Mouse (Mus musculus) brain, adult 10 weeks (tissue): ENCODE measurements around the gene Hist1h2ad. TPM values are rescaled to one million over a fixed set of nuclear protein-coding genes. Genes with fewer than 3 reads are reported as not detected.

Experiments used
- polyA plus RNA-seq: library from polyadenylated mRNA; stranded (reverse); fragments of 350-450 nt; fragmentation: Illumina TruSeq; extraction: RNeasy Lipid Tissue Mini Kit (QIAGEN cat#74804); gene quantifications from one replicate; pipeline ENCODE4 v1.2.3, GENCODE M21; 2015; ENCODE audit warnings: low read depth, low replicate concordance

The Hist1h2ad gene
- polyA plus RNA-seq, 1 experiment from 2014 or later = not detected

Other genes with a start within 250 kb of the Hist1h2ad start
- gene Zfp322a, start 205.2 kb upstream of the Hist1h2ad start, polyA plus RNA-seq = 30.7 TPM
- 6.8 TPM for gene Abt1, start 150.5 kb upstream of the Hist1h2ad start, polyA plus RNA-seq
- not detected for gene Btn1a1, start 108.5 kb upstream of the Hist1h2ad start, polyA plus RNA-seq
- 1.8 TPM for gene Btn2a2, start 85.5 kb upstream of the Hist1h2ad start, polyA plus RNA-seq
- 5.4 TPM for gene Hist1h4h, start 43.3 kb upstream of the Hist1h2ad start, polyA plus RNA-seq
- not detected for gene Hist1h2af, start 40.5 kb upstream of the Hist1h2ad start, polyA plus RNA-seq
- not detected for gene Hist1h3g, start 39.0 kb upstream of the Hist1h2ad start, polyA plus RNA-seq
- gene Hist1h2bh, start 31.0 kb upstream of the Hist1h2ad start, polyA plus RNA-seq = 0.37 TPM
- not detected for gene Hist1h3f, start 30.3 kb upstream of the Hist1h2ad start, polyA plus RNA-seq
- gene Hist1h4f, start 22.7 kb upstream of the Hist1h2ad start, polyA plus RNA-seq = not detected
- gene Hist1h1d, start 21.1 kb upstream of the Hist1h2ad start, polyA plus RNA-seq = 0.06 TPM
- gene Hist1h3e, start 12.0 kb upstream of the Hist1h2ad start, polyA plus RNA-seq = not detected
- gene Hist1h2ae, start 3.2 kb upstream of the Hist1h2ad start, polyA plus RNA-seq = not detected
- 3.5 TPM for gene Hist1h2bg, start 3.0 kb upstream of the Hist1h2ad start, polyA plus RNA-seq
- not detected for gene Hist1h2bf, start 185 bp upstream of the Hist1h2ad start, polyA plus RNA-seq
- gene Hist1h3d, start 1.4 kb downstream of the Hist1h2ad start, polyA plus RNA-seq = 0.76 TPM
- not detected for gene Hist1h4d, start 7.2 kb downstream of the Hist1h2ad start, polyA plus RNA-seq
- 6.4 TPM for gene Hist1h2be, start 46.7 kb downstream of the Hist1h2ad start, polyA plus RNA-seq
- gene Hist1h1e, start 48.2 kb downstream of the Hist1h2ad start, polyA plus RNA-seq = 3.1 TPM
- gene Hist1h2ac, start 109.6 kb downstream of the Hist1h2ad start, polyA plus RNA-seq = 2.0 TPM
- 79.4 TPM for gene Hist1h2bc, start 109.8 kb downstream of the Hist1h2ad start, polyA plus RNA-seq
- not detected for gene Hist1h1t, start 121.4 kb downstream of the Hist1h2ad start, polyA plus RNA-seq
- gene Hist1h4c, start 124.1 kb downstream of the Hist1h2ad start, polyA plus RNA-seq = 1.3 TPM
- 4.4 TPM for gene Hfe, start 136.5 kb downstream of the Hist1h2ad start, polyA plus RNA-seq
- gene Hist1h1c, start 164.4 kb downstream of the Hist1h2ad start, polyA plus RNA-seq = 35.3 TPM
- gene Hist1h3c, start 171.2 kb downstream of the Hist1h2ad start, polyA plus RNA-seq = not detected
- not detected for gene Hist1h2bb, start 172.4 kb downstream of the Hist1h2ad start, polyA plus RNA-seq
- gene Hist1h2ab, start 176.7 kb downstream of the Hist1h2ad start, polyA plus RNA-seq = not detected
- not detected for gene Hist1h3b, start 177.9 kb downstream of the Hist1h2ad start, polyA plus RNA-seq
- not detected for gene Hist1h4b, start 182.6 kb downstream of the Hist1h2ad start, polyA plus RNA-seq
- not detected for gene Hist1h4a, start 186.8 kb downstream of the Hist1h2ad start, polyA plus RNA-seq
- not detected for gene Hist1h3a, start 188.0 kb downstream of the Hist1h2ad start, polyA plus RNA-seq
- gene Hist1h1a, start 189.3 kb downstream of the Hist1h2ad start, polyA plus RNA-seq = not detected
- not detected for gene Trim38, start 195.5 kb downstream of the Hist1h2ad start, polyA plus RNA-seq
- gene Slc17a2, start 232.6 kb downstream of the Hist1h2ad start, polyA plus RNA-seq = not detected